In the genomic region with DNA sequence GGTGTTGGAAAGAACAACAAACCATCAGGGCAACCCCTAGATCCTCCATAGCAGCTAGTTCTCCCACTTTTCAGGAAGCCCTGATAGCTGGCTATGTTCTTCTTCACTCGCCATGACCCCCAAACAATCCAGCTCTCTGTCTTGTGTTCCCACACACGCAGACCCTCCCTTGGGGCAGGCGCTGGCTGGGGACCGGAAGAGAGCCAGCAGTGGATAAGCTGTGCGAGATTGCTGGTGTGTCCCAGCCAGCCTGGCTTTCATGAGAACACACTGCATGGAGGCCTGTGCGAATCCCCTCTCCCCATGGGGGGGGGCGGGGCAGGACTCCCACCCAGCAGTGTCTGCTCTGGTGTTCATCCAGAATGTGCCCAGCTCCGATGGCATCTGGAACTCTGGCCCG, we compare ENCODE assay signal across 15 mouse cellular contexts.
DNase-seq lines count a peak whose midpoint lies in the region; ATAC-seq and TF ChIP-seq lines count a peak whose summit lies in the region.
"Had no signal": no experiment of that assay in that cellular context is flagged by ENCODE, and none has a peak within 500 bp of the region (broad histone marks: within the 10 kb centered on the region; RNA-seq: fewer than 3 reads in every experiment).

No protein-coding gene starts in this region.

- 0 out of 2 replicates have a peak, but pooled peaks cover 5% of the 10 kb centered on the region for H3K4me1 ChIP-seq in lung, embryonic 14.5 days (ENCODE audit: insufficient read depth)
- 0 out of 2 replicates have a peak, but pooled peaks cover 5% of the 10 kb centered on the region for H3K4me1 ChIP-seq in heart, postnatal 0 days (ENCODE audit: control insufficient read depth, insufficient read depth)
- H3K4me1 ChIP-seq in thymus, adult 2 months (replicated peaks; ENCODE audit: control insufficient read depth, insufficient read depth, low read length), result peaks cover 8% of the 10 kb centered on the region; the same call in 1 of the 2 replicates

- no peaks in the 10 kb centered on the region for H3K27me3 ChIP-seq in lung, embryonic 14.5 days (ENCODE audit: insufficient read depth, low read length)
- peaks cover 35% of the 10 kb centered on the region for H3K27me3 ChIP-seq in heart, postnatal 0 days (ENCODE audit: control insufficient read depth, insufficient read depth, low read length)
- no peaks in the 10 kb centered on the region for H3K27me3 ChIP-seq in thymus, adult 2 months (ENCODE audit: control insufficient read depth, insufficient read depth, low read length)

- no peaks in the 10 kb centered on the region for H3K36me3 ChIP-seq in lung, embryonic 14.5 days (ENCODE audit: insufficient read depth)
- H3K36me3 ChIP-seq in heart, postnatal 0 days (replicated peaks; ENCODE audit: control insufficient read depth, insufficient read depth, low read length), result no peaks in the 10 kb centered on the region
- no peaks in the 10 kb centered on the region for H3K36me3 ChIP-seq in thymus, adult 2 months (ENCODE audit: control insufficient read depth, insufficient read depth, low read length)

- TF ChIP-seq POLR2A in thymus, adult 2 months (IDR thresholded peaks at IDR 0.05; ENCODE audit: control insufficient read depth, extremely low read depth, insufficient read depth, low read length, poor library complexity), result no peak

- no peak for TF ChIP-seq CTCF in gastrocnemius, adult 2 months (IDR thresholded peaks at IDR 0.05)
- TF ChIP-seq CTCF in lung, embryonic 14.5 days (IDR thresholded peaks at IDR 0.05; ENCODE audit: low read depth), result no peak
- no peak for TF ChIP-seq CTCF in heart, postnatal 0 days (IDR thresholded peaks at IDR 0.05; ENCODE audit: low read depth)
- TF ChIP-seq CTCF in thymus, adult 2 months (IDR thresholded peaks at IDR 0.05; ENCODE audit: borderline replicate concordance, control insufficient read depth, extremely low read depth, insufficient read depth, low read length, poor library complexity), result no peak

- DNase-seq in gastrocnemius, adult 2 months, result peak; percentile 46
- no peak for DNase-seq in gastrocnemius, postnatal 10 days
- DNase-seq in lung, embryonic 14.5 days, result peak; percentile 48
- DNase-seq in lung, postnatal 25 days (ENCODE audit: low spot score), result no peak
- DNase-seq in heart, adult 18-20 months, result peak; percentile 48 to 62
- no peak for DNase-seq in heart, postnatal 0 days (ENCODE audit: low spot score)
- DNase-seq in urinary bladder, adult 18-20 months (ENCODE audit: low spot score in 2 of 2), result no peak
- no peak for DNase-seq in thymus, adult 2 months
- DNase-seq: adrenal gland, postnatal 14 days; cerebellum, postnatal 14 days; gastrocnemius, postnatal 25 days; kidney, adult 8-10 months; layer of hippocampus, adult 9-11 months; midbrain, embryonic 14.5 days had no signal

- H3K4me3 ChIP-seq in gastrocnemius, adult 2 months, result no peak overlapping the region
- no peak overlapping the region for H3K4me3 ChIP-seq in lung, embryonic 14.5 days (ENCODE audit: low read depth, low read length)
- no peak overlapping the region for H3K4me3 ChIP-seq in heart, postnatal 0 days (ENCODE audit: low read depth, low read length)
- no peak overlapping the region for H3K4me3 ChIP-seq in thymus, adult 2 months (ENCODE audit: control insufficient read depth, insufficient read depth, low read length)

- H3K9ac ChIP-seq in lung, embryonic 14.5 days, result no peak overlapping the region
- H3K9ac ChIP-seq in heart, postnatal 0 days (replicated peaks; ENCODE audit: low read depth, low read length), result no peak overlapping the region

- no peak overlapping the region for H3K27ac ChIP-seq in gastrocnemius, adult 2 months
- peak overlapping the region; percentile 65; the same call in 1 of the 2 replicates for H3K27ac ChIP-seq in lung, embryonic 14.5 days (ENCODE audit: low read depth)
- peak overlapping the region; percentile 43; the same call in 1 of the 2 replicates for H3K27ac ChIP-seq in heart, postnatal 0 days (ENCODE audit: low read depth)
- no peak overlapping the region for H3K27ac ChIP-seq in thymus, adult 2 months (ENCODE audit: control insufficient read depth, insufficient read depth, low read length)
- H3K27ac ChIP-seq: macrophage had no signal

- H3K4me2 ChIP-seq in lung, embryonic 14.5 days, result no peak overlapping the region
- no peak overlapping the region for H3K4me2 ChIP-seq in heart, postnatal 0 days (ENCODE audit: low read depth, low read length)

- no peak for TF ChIP-seq EP300 in heart, postnatal 0 days (IDR thresholded peaks at IDR 0.05; ENCODE audit: low read depth)

- WGBS in lung, embryonic 14.5 days, result 29% methylated on average over 9 of the region's 9 CpGs
- WGBS in heart, postnatal 0 days, result 30% methylated on average over 9 of the region's 9 CpGs
- 61% methylated on average over 9 of the region's 9 CpGs for WGBS in thymus, adult 2 months

- ATAC-seq in lung, embryonic 14.5 days (ENCODE audit: insufficient read depth), result no peak
- no peak for ATAC-seq in heart, postnatal 0 days (ENCODE audit: insufficient read depth, low read depth)

- intact Hi-C loops in gastrocnemius, adult 2 months (cut with DNase I), result no loop called here

- no peaks in the 10 kb centered on the region for H3K9me3 ChIP-seq in lung, embryonic 14.5 days (ENCODE audit: low read depth, low read length)
- no peaks in the 10 kb centered on the region for H3K9me3 ChIP-seq in heart, postnatal 0 days (replicated peaks; ENCODE audit: control insufficient read depth, low read length)

Comparison
In these comparisons a context has a peak if more than half of its experiments do, and no peak if none do; other contexts are left out.
1. DNase-seq: peak in gastrocnemius, adult 2 months (single experiment), lung, embryonic 14.5 days (single experiment) and heart, adult 18-20 months (2 of 2); none in gastrocnemius, postnatal 10 days (single experiment), lung, postnatal 25 days (single experiment), heart, postnatal 0 days (single experiment), urinary bladder, adult 18-20 months (0 of 2) and thymus, adult 2 months (single experiment).
2. H3K27ac ChIP-seq: peak in lung, embryonic 14.5 days (single experiment) and heart, postnatal 0 days (single experiment); none in gastrocnemius, adult 2 months (single experiment) and thymus, adult 2 months (single experiment).